Comparison of ENCODE assay signal across 8 mouse cellular contexts in genomic region chr13:23552962-23553361, GRCm38 (mm10). TPM values are rescaled to one million over a fixed set of nuclear protein-coding genes. Genes with fewer than 3 reads are reported as not detected.
DNase-seq lines count a peak whose midpoint lies in the region; ATAC-seq and TF ChIP-seq lines count a peak whose summit lies in the region.

Hist1h1d (plus strand) TSS chr13:23553262.

- H3K9me3 ChIP-seq in kidney, postnatal 0 days (replicated peaks; ENCODE audit: low read length) = no peaks in the 10 kb centered on the region
- no peaks in the 10 kb centered on the region for H3K9me3 ChIP-seq in embryonic facial prominence, embryonic 15.5 days (replicated peaks)
- H3K9me3 ChIP-seq in hindbrain, postnatal 0 days (ENCODE audit: low read length) = no peaks in the 10 kb centered on the region

- H3K9ac ChIP-seq in kidney, postnatal 0 days (ENCODE audit: low read depth, low read length) = peak within 1 kb of the TSS; percentile 58; the same call in 1 of the 2 replicates
- no peak within 1 kb of the TSS for H3K9ac ChIP-seq in embryonic facial prominence, embryonic 15.5 days
- H3K9ac ChIP-seq in hindbrain, postnatal 0 days (replicated peaks; ENCODE audit: low read length) = no peak within 1 kb of the TSS

- no peak for DNase-seq in kidney, postnatal 0 days (ENCODE audit: low spot score)
- no peak for DNase-seq in kidney, adult 18-20 months
- DNase-seq in hindbrain, postnatal 0 days (ENCODE audit: low spot score) = no peak
- no peak for DNase-seq in right cerebral cortex, postnatal 25 days
- DNase-seq in spleen, adult 18-20 months = no peak
- DNase-seq in layer of hippocampus, adult 11-12 months (ENCODE audit: low spot score) = no peak

- H3K27ac ChIP-seq in kidney, postnatal 0 days = peak within 1 kb of the TSS; percentile 98
- peak within 1 kb of the TSS; percentile 98 for H3K27ac ChIP-seq in embryonic facial prominence, embryonic 15.5 days (replicated peaks)
- H3K27ac ChIP-seq in hindbrain, postnatal 0 days = peak within 1 kb of the TSS; percentile 76; the same call in 1 of the 2 replicates

- H3K4me1 ChIP-seq in kidney, postnatal 0 days (replicated peaks; ENCODE audit: insufficient read depth, low read length) = no peaks in the 10 kb centered on the region
- peaks cover 27% of the 10 kb centered on the region for H3K4me1 ChIP-seq in embryonic facial prominence, embryonic 15.5 days
- peaks cover 7% of the 10 kb centered on the region for H3K4me1 ChIP-seq in hindbrain, postnatal 0 days (ENCODE audit: insufficient read depth, low read length)

- no peaks in the 10 kb centered on the region for H3K36me3 ChIP-seq in kidney, postnatal 0 days (ENCODE audit: insufficient read depth, low read length)
- H3K36me3 ChIP-seq in embryonic facial prominence, embryonic 15.5 days = no peaks in the 10 kb centered on the region
- no peaks in the 10 kb centered on the region for H3K36me3 ChIP-seq in hindbrain, postnatal 0 days (ENCODE audit: insufficient read depth, low read length)

- ATAC-seq in kidney, postnatal 0 days (replicated peaks; ENCODE audit: low FRiP score, low read depth) = no peak
- no peak for ATAC-seq in embryonic facial prominence, embryonic 15.5 days (ENCODE audit: insufficient number of reproducible peaks, low FRiP score, low TSS enrichment, low read depth)
- no peak for ATAC-seq in hindbrain, postnatal 0 days
- ATAC-seq in monocyte, adult 5-6 weeks (replicated peaks; ENCODE audit: insufficient number of reproducible peaks, low FRiP score, low TSS enrichment, poor library complexity, severe bottlenecking) = no peak

- no peaks in the 10 kb centered on the region for H3K27me3 ChIP-seq in kidney, postnatal 0 days (ENCODE audit: insufficient read depth, low read length)
- no peaks in the 10 kb centered on the region for H3K27me3 ChIP-seq in embryonic facial prominence, embryonic 15.5 days
- no peaks in the 10 kb centered on the region for H3K27me3 ChIP-seq in hindbrain, postnatal 0 days (ENCODE audit: insufficient read depth, low read length)

- no peak within 1 kb of the TSS for H3K4me3 ChIP-seq in kidney, postnatal 0 days (replicated peaks; ENCODE audit: low read depth, low read length)
- no peak within 1 kb of the TSS for H3K4me3 ChIP-seq in embryonic facial prominence, embryonic 15.5 days (replicated peaks)
- no peak within 1 kb of the TSS for H3K4me3 ChIP-seq in hindbrain, postnatal 0 days (ENCODE audit: low read length)

- peak within 1 kb of the TSS; percentile 62; the same call in 1 of the 2 replicates for H3K4me2 ChIP-seq in kidney, postnatal 0 days (ENCODE audit: low read length)
- H3K4me2 ChIP-seq in embryonic facial prominence, embryonic 15.5 days (replicated peaks) = peak within 1 kb of the TSS; percentile 93; the same call in 1 of the 2 replicates
- no peak within 1 kb of the TSS for H3K4me2 ChIP-seq in hindbrain, postnatal 0 days (ENCODE audit: low read depth, low read length)

- TF ChIP-seq CTCF in kidney, postnatal 0 days (IDR thresholded peaks at IDR 0.05; ENCODE audit: low read depth) = no peak
- no peak for TF ChIP-seq CTCF in hindbrain, postnatal 0 days (IDR thresholded peaks at IDR 0.05; ENCODE audit: low read depth)

RNA-seq across cellular contexts. Expression of gene Hist1h1d, which starts in this region (rescaled TPM):
- polyA plus RNA-seq in kidney, postnatal 0 days (2015; fragmentation: Nextera tagmentation; extraction: Ambion mirVana) = 0.22 and 0.23 TPM in 2 replicates
- polyA plus RNA-seq in embryonic facial prominence, embryonic 15.5 days (2015; fragmentation: Nextera tagmentation; extraction: Ambion mirVana) = 0.44 and 0.55 TPM in 2 replicates
- 49.4 and 53.4 TPM in 2 replicates for total RNA-seq in hindbrain, postnatal 0 days (2014; rRNA removed)
- polyA plus RNA-seq in hindbrain, postnatal 0 days (2015; fragmentation: Nextera tagmentation; extraction: Ambion mirVana) = 0.18 and 0.25 TPM in 2 replicates
- 16.3 to 25.9 TPM (median 21.9 TPM) in 3 replicates for total RNA-seq in monocyte, adult 5-6 weeks (2017)
